Mouse (Mus musculus): ENCODE measurements around the gene Dcaf4. TPM values are rescaled to one million over a fixed set of nuclear protein-coding genes. Genes with fewer than 3 reads are reported as not detected.

Dcaf4 gene
- 19.7 and 21.6 TPM in 2 replicates for polyA plus RNA-seq (2015; fragmentation: Nextera tagmentation; extraction: Ambion mirVana)

GRCm38 (mm10) chr12:83520311-83520890 lies at the start of gene Dcaf4:
Gene Dcaf4, plus strand, starts transcription at chr12:83520466.
- DNase-seq (ENCODE audit: low spot score): peak; percentile 97

GRCm38 (mm10) chr12:83471760-83472159 lies 48.5 kb upstream of the Dcaf4 start:
- no peak for TF ChIP-seq CTCF (IDR thresholded peaks at IDR 0.05; ENCODE audit: low read depth)
- TF ChIP-seq EP300 (optimal IDR thresholded peaks at IDR 0.05): no peak
- H3K27me3 ChIP-seq (ENCODE audit: control insufficient read depth, insufficient read depth, low read length): no peaks in the 10 kb centered on the region
- DNase-seq (ENCODE audit: low spot score) (no peak), ATAC-seq (ENCODE audit: low FRiP score, low TSS enrichment) (no peak)
- H3K9me3 ChIP-seq (ENCODE audit: control insufficient read depth, low read length): no peaks in the 10 kb centered on the region
- H3K4me3 ChIP-seq (ENCODE audit: low read depth, low read length): no peak overlapping the region
- H3K9ac ChIP-seq (ENCODE audit: low read length): no peak overlapping the region
- WGBS: 76% methylated on average over 7 of the region's 7 CpGs
- no peaks in the 10 kb centered on the region for H3K36me3 ChIP-seq (ENCODE audit: control insufficient read depth, insufficient read depth, low read length)
- H3K4me2 ChIP-seq (replicated peaks; ENCODE audit: low read depth): no peak overlapping the region
- H3K4me1 ChIP-seq (replicated peaks; ENCODE audit: control insufficient read depth, insufficient read depth): no peaks in the 10 kb centered on the region
- no peak overlapping the region for H3K27ac ChIP-seq (replicated peaks)

More at GRCm38 (mm10) chr12:83520311-83520890, at the start of gene Dcaf4:
- H3K4me1 ChIP-seq (replicated peaks; ENCODE audit: control insufficient read depth, insufficient read depth): no peaks in the 10 kb centered on the region
- ATAC-seq (ENCODE audit: low FRiP score, low TSS enrichment): peak; percentile 98
- H3K36me3 ChIP-seq (ENCODE audit: control insufficient read depth, insufficient read depth, low read length): no peaks in the 10 kb centered on the region
- under 1% methylated on average over 32 of the region's 32 CpGs for WGBS
- H3K4me2 ChIP-seq (replicated peaks; ENCODE audit: low read depth): peak within 1 kb of the TSS; percentile 70
- peak within 1 kb of the TSS; percentile 67 for H3K9ac ChIP-seq (ENCODE audit: low read length)
- peak; percentile 61 for TF ChIP-seq CTCF (IDR thresholded peaks at IDR 0.05; ENCODE audit: low read depth)
- no peak for TF ChIP-seq EP300 (optimal IDR thresholded peaks at IDR 0.05)
- H3K9me3 ChIP-seq (ENCODE audit: control insufficient read depth, low read length): no peaks in the 10 kb centered on the region
- peak within 1 kb of the TSS; percentile 66 for H3K4me3 ChIP-seq (ENCODE audit: low read depth, low read length)
- H3K27ac ChIP-seq (replicated peaks): peak within 1 kb of the TSS; percentile 77
- no peaks in the 10 kb centered on the region for H3K27me3 ChIP-seq (ENCODE audit: control insufficient read depth, insufficient read depth, low read length)

GRCm38 (mm10) chr12:83473987-83474600 lies 46.2 kb upstream of the Dcaf4 start:
- Histone ChIP-seq H3K27ac (replicated peaks) (no peak overlapping the region), H3K9me3 (ENCODE audit: control insufficient read depth, low read length) (no peaks in the 10 kb centered on the region), H3K4me1 (replicated peaks; ENCODE audit: control insufficient read depth, insufficient read depth) (no peaks in the 10 kb centered on the region), H3K4me2 (replicated peaks; ENCODE audit: low read depth) (no peak overlapping the region), H3K9ac (ENCODE audit: low read length) (no peak overlapping the region), H3K27me3 (ENCODE audit: control insufficient read depth, insufficient read depth, low read length) (no peaks in the 10 kb centered on the region), H3K36me3 (ENCODE audit: control insufficient read depth, insufficient read depth, low read length) (no peaks in the 10 kb centered on the region), H3K4me3 (ENCODE audit: low read depth, low read length) (no peak overlapping the region)
- DNase-seq (ENCODE audit: low spot score) (no peak), ATAC-seq (ENCODE audit: low FRiP score, low TSS enrichment) (no peak)
- no peak for TF ChIP-seq EP300 (optimal IDR thresholded peaks at IDR 0.05)
- TF ChIP-seq CTCF (IDR thresholded peaks at IDR 0.05; ENCODE audit: low read depth): no peak
- 36% methylated on average over 5 of the region's 5 CpGs for WGBS

- H3K9ac ChIP-seq (ENCODE audit: low read length): no peak overlapping the region
- no peaks in the 10 kb centered on the region for H3K4me1 ChIP-seq (replicated peaks; ENCODE audit: control insufficient read depth, insufficient read depth)
- H3K27ac ChIP-seq (replicated peaks): no peak overlapping the region
- DNase-seq (ENCODE audit: low spot score) (no peak), ATAC-seq (ENCODE audit: low FRiP score, low TSS enrichment) (no peak)
- H3K36me3 ChIP-seq (ENCODE audit: control insufficient read depth, insufficient read depth, low read length): no peaks in the 10 kb centered on the region
- H3K4me3 ChIP-seq (ENCODE audit: low read depth, low read length): no peak overlapping the region
- H3K9me3 ChIP-seq (ENCODE audit: control insufficient read depth, low read length): no peaks in the 10 kb centered on the region
- no peaks in the 10 kb centered on the region for H3K27me3 ChIP-seq (ENCODE audit: control insufficient read depth, insufficient read depth, low read length)
- no peak for TF ChIP-seq EP300 (optimal IDR thresholded peaks at IDR 0.05)
- TF ChIP-seq CTCF (IDR thresholded peaks at IDR 0.05; ENCODE audit: low read depth): no peak
- WGBS: 45% methylated on average over 6 of the region's 6 CpGs
- no peak overlapping the region for H3K4me2 ChIP-seq (replicated peaks; ENCODE audit: low read depth)
Measured at GRCm38 (mm10) chr12:83475419-83475818, 44.8 kb upstream of the Dcaf4 start.

GRCm38 (mm10) chr12:83476277-83476676 lies 44.0 kb upstream of the Dcaf4 start:
- no peaks in the 10 kb centered on the region for H3K9me3 ChIP-seq (ENCODE audit: control insufficient read depth, low read length)
- ATAC-seq (ENCODE audit: low FRiP score, low TSS enrichment) (no peak), DNase-seq (ENCODE audit: low spot score) (no peak)
- no peak overlapping the region for H3K9ac ChIP-seq (ENCODE audit: low read length)
- WGBS: 90% methylated on average over 10 of the region's 10 CpGs
- H3K4me2 ChIP-seq (replicated peaks; ENCODE audit: low read depth): no peak overlapping the region
- H3K4me1 ChIP-seq (replicated peaks; ENCODE audit: control insufficient read depth, insufficient read depth): no peaks in the 10 kb centered on the region
- no peak overlapping the region for H3K4me3 ChIP-seq (ENCODE audit: low read depth, low read length)
- H3K27ac ChIP-seq (replicated peaks): no peak overlapping the region
- TF ChIP-seq CTCF (IDR thresholded peaks at IDR 0.05; ENCODE audit: low read depth) (no peak), EP300 (optimal IDR thresholded peaks at IDR 0.05) (no peak)
- H3K36me3 ChIP-seq (ENCODE audit: control insufficient read depth, insufficient read depth, low read length): no peaks in the 10 kb centered on the region
- H3K27me3 ChIP-seq (ENCODE audit: control insufficient read depth, insufficient read depth, low read length): no peaks in the 10 kb centered on the region

GRCm38 (mm10) chr12:83479140-83479539 lies 41.1 kb upstream of the Dcaf4 start:
- H3K27ac ChIP-seq (replicated peaks): no peak overlapping the region

More at GRCm38 (mm10) chr12:83479140-83479539, 41.1 kb upstream of the Dcaf4 start:
- Histone ChIP-seq H3K36me3 (ENCODE audit: control insufficient read depth, insufficient read depth, low read length) (no peaks in the 10 kb centered on the region), H3K27me3 (ENCODE audit: control insufficient read depth, insufficient read depth, low read length) (no peaks in the 10 kb centered on the region), H3K4me2 (replicated peaks; ENCODE audit: low read depth) (no peak overlapping the region), H3K4me3 (ENCODE audit: low read depth, low read length) (no peak overlapping the region), H3K9ac (ENCODE audit: low read length) (no peak overlapping the region), H3K9me3 (ENCODE audit: control insufficient read depth, low read length) (no peaks in the 10 kb centered on the region), H3K4me1 (replicated peaks; ENCODE audit: control insufficient read depth, insufficient read depth) (no peaks in the 10 kb centered on the region)
- DNase-seq (ENCODE audit: low spot score) (no peak), ATAC-seq (ENCODE audit: low FRiP score, low TSS enrichment) (no peak)
- WGBS: 24% methylated on average over 1 of the region's 1 CpGs
- TF ChIP-seq CTCF (IDR thresholded peaks at IDR 0.05; ENCODE audit: low read depth) (no peak), EP300 (optimal IDR thresholded peaks at IDR 0.05) (no peak)
